Mouse (Mus musculus) hindbrain, embryonic 13.5 days (tissue): ENCODE data around the gene Gjb2. TPM values are rescaled to one million over a fixed set of nuclear protein-coding genes. Genes with fewer than 3 reads are reported as not detected.

ENCODE experiments used
- ATAC-seq: fragments of 200-750 bp; cut with Nextera tagmentation; 2 replicates; pipeline ENCODE4 v1.8.0; 2017; ENCODE audit warnings: moderate TSS enrichment; ENCODE audit not compliant: low FRiP score
- H3K27ac ChIP-seq: fragments of 300-500 bp; sonication (generic); 2 replicates; pipeline ENCODE4 v1.5.1; 2015; ENCODE audit warnings: inconsistent platforms, mild to moderate bottlenecking, moderate library complexity
- H3K27me3 ChIP-seq: fragments of 300-500 bp; sonication (generic); 2 replicates; pipeline ENCODE4 v1.6.1; 2015; ENCODE audit warnings: mild to moderate bottlenecking, inconsistent platforms
- H3K36me3 ChIP-seq: fragments of 300-500 bp; sonication (generic); 2 replicates; pipeline ENCODE4 v1.6.1; 2015; ENCODE audit warnings: mild to moderate bottlenecking, inconsistent platforms
- H3K4me1 ChIP-seq: fragments of 300-500 bp; sonication (generic); replicated peaks from 2 replicates; pipeline ENCODE4 v1.6.1; 2015; ENCODE audit warnings: inconsistent platforms
- H3K4me2 ChIP-seq: fragments of 300-500 bp; sonication (generic); 2 replicates; pipeline ENCODE4 v1.6.1; 2015; ENCODE audit warnings: inconsistent platforms, mild to moderate bottlenecking, moderate library complexity
- H3K4me3 ChIP-seq: fragments of 300-500 bp; sonication (generic); 2 replicates; pipeline ENCODE4 v1.5.1; 2015; ENCODE audit warnings: mild to moderate bottlenecking, inconsistent platforms
- H3K9ac ChIP-seq: fragments of 300-500 bp; sonication (generic); 2 replicates; pipeline ENCODE4 v1.6.1; 2015; ENCODE audit warnings: mild to moderate bottlenecking, inconsistent platforms
- H3K9me3 ChIP-seq: fragments of 300-500 bp; sonication (generic); 2 replicates; pipeline ENCODE4 v1.6.1; 2016; ENCODE audit warnings: inconsistent platforms
- WGBS: fragments of 180-500 bp; shearing (Covaris S2); methylation state at CpG from one replicate; pipeline ENCODE4 v1.1.7; 2015; 5-methylcytosine and 5-hydroxymethylcytosine counted together
- polyA plus RNA-seq: library from polyadenylated mRNA; unstranded; fragments of >200 nt; fragmentation: Nextera tagmentation; extraction: Ambion mirVana; gene quantifications from 2 replicates; pipeline ENCODE4 v1.2.1, GENCODE M21; 2015

The Gjb2 gene
- polyA plus RNA-seq = 15.3 and 17.0 TPM in 2 replicates

DNA sequence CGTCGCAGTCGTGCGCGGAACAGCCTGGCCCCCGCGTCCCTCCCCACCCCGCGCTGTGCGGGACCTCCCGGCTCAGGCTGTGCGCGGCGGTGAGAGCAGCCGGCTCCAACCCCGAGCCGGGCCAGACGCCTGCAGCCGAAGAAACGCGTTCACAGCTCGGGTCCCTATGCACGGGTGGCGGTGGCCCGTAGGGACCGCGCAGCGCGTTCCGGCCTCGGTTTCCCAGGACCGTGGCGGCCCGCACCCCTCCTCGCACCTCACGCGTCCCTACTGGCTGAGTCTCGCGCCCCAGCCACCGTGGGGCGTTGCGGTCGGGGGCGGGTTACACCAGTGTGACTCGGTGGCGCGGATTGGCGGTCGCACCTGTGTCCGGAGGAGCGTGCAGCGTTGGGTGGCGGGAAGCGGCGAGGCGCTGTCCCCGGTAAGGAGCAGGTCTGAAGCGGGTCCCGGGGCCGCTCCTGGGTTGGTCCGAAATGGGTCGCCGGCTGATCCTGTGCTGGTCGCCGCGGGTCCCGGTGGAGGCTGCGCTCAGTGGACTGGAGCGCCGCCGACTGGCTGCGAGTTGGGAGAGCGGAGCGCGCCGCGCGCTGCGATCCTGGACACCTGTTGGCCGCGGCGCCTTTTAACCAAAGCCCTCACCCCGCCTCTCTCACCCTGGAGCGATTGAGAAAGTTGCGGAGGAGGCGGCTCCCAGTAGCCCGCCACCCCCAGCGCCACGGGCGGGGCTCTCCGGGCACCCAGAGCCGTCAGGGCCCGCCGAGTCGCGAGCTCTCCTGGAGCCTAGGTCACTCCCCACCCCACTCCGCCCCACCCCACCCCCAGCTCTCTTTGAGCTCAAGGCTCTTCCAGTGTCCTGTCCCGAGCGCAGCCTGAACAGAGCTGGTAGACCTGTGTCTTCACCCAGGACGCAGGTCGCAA is at the start of gene Gjb2:
Gene Gjb2, minus strand, starts transcription at position 597 of the 918 bp plus-strand sequence.
- peak within 1 kb of the TSS; percentile 59 for H3K4me3 ChIP-seq
- H3K27me3 ChIP-seq = peaks cover 79% of the 10 kb centered on the region
- ATAC-seq = peak; percentile 71
- peak within 1 kb of the TSS; percentile 68 for H3K9ac ChIP-seq
- no peaks in the 10 kb centered on the region for H3K36me3 ChIP-seq
- H3K27ac ChIP-seq = no peak within 1 kb of the TSS
- no peaks in the 10 kb centered on the region for H3K9me3 ChIP-seq
- H3K4me1 ChIP-seq = peaks cover 21% of the 10 kb centered on the region
- WGBS = under 1% methylated on average over 100 of the region's 101 CpGs
- peak within 1 kb of the TSS; percentile 96 for H3K4me2 ChIP-seq

DNA sequence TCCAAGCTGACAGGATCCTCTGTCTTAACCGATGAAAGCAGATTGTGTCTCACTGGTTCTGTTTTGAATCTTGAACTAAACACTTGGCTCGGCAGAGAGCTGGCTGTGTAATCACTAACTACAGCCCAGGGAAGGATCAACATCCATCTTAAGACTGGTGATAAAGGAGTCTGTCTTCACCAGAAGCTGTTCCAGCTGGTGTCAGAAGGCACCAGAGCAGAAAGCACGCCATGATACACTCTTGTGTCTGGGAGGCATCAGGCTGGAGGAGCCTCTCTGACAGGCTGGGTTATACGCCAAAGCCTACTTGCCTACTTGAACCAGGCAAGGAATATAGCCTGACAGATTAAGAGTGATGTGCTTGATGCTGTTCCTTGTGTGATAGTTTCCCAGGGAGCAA is 41.2 kb upstream of the Gjb2 start:
- H3K9ac ChIP-seq = no peak overlapping the region
- no peak for ATAC-seq
- 46% methylated on average over 4 of the region's 4 CpGs for WGBS
- H3K4me3 ChIP-seq = no peak overlapping the region
- no peak overlapping the region for H3K4me2 ChIP-seq
- H3K27ac ChIP-seq = no peak overlapping the region
- no peaks in the 10 kb centered on the region for H3K36me3 ChIP-seq
- no peaks in the 10 kb centered on the region for H3K27me3 ChIP-seq
- peaks cover 3% of the 10 kb centered on the region; the same call in 1 of the 2 replicates for H3K4me1 ChIP-seq
- H3K9me3 ChIP-seq = no peaks in the 10 kb centered on the region

DNA sequence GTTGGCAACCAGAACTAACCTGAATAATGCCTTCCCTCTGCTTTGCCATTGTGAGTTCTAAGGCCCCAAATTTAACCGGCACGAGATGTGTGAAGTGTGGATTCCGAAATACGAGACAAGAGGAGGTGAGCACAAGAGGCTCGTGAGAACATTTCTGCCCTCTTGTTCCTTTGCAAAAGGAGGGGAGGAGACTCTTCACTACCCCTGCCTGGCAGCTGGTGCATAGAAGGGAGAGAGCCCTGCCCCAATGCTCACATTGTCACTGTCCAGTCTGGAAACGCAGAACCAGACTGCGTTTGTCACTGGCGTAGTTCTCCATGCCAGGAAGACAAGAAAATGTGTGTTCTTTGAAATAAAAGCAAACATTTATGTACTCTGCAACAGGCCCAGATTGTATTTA is 30.8 kb upstream of the Gjb2 start:
- 13% methylated on average over 8 of the region's 8 CpGs for WGBS
- Histone ChIP-seq H3K4me3 (no peak overlapping the region), H3K27ac (no peak overlapping the region), H3K36me3 (no peaks in the 10 kb centered on the region), H3K9ac (no peak overlapping the region), H3K9me3 (no peaks in the 10 kb centered on the region), H3K4me1 (peaks cover 18% of the 10 kb centered on the region), H3K4me2 (no peak overlapping the region), H3K27me3 (peaks cover 74% of the 10 kb centered on the region)
- ATAC-seq = no peak

DNA sequence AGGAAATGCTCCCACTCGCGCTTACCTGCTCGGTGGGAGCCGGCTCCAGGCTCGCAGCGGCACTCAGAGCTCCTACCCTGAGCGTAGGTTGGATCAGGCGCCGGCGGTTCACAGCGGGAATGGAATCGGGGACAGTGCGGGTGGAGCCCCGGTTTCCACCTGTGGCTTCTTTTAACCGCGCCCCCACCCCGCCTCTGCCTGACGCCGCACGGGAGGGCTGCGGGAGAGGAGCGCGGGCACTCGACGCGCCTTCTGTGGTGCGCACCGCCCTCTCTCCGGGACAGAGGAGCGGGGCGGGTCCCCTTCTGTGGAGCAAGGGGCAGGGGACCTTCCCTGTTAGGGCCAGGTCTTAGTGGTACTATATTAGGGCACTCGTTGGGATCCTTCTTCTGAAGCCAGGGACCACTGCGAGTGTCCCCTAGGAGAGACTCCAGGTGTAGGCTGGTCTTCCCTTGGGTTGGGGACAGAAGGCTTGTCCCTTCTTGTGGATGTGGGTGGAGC is 28.7 kb upstream of the Gjb2 start, which contains the start of gene Gjb6:
Gene Gjb6, minus strand, starts transcription at position 451 of the 501 bp plus-strand sequence.
- Histone ChIP-seq H3K27me3 (peaks cover 77% of the 10 kb centered on the region), H3K4me1 (peaks cover 18% of the 10 kb centered on the region), H3K9me3 (no peaks in the 10 kb centered on the region), H3K4me3 (peak within 1 kb of the TSS; percentile 43), H3K27ac (no peak within 1 kb of the TSS), H3K4me2 (peak within 1 kb of the TSS; percentile 80), H3K9ac (peak within 1 kb of the TSS; percentile 58), H3K36me3 (no peaks in the 10 kb centered on the region)
- peak; percentile 46; the same call in 1 of the 2 replicates for ATAC-seq
- WGBS = 3% methylated on average over 32 of the region's 33 CpGs

DNA sequence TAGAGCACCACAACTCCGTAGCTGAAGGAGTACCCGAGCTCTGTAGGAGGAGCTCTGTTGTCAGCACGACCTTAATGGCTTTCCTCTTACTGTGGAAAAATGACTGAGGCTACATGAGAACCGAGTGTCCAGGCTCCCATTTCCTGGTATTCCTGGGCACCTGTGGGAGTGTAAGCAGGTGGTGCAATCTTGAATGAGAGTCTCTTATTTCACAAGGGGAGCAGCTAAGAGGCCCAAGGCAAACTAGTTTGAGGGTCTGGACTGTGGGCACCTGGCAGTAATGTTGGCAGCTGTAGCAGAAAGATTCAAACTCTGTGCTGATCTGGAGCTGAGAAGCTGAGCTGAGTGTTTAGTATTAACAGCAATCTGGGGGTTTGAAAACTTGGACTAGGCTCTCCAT is 22.9 kb upstream of the Gjb2 start:
- Histone ChIP-seq H3K27ac (no peak overlapping the region), H3K4me1 (no peaks in the 10 kb centered on the region), H3K36me3 (no peaks in the 10 kb centered on the region), H3K9ac (no peak overlapping the region), H3K4me2 (no peak overlapping the region), H3K27me3 (peaks cover 25% of the 10 kb centered on the region), H3K9me3 (no peaks in the 10 kb centered on the region), H3K4me3 (no peak overlapping the region)
- ATAC-seq = no peak
- WGBS = 80% methylated on average over 4 of the region's 4 CpGs

DNA sequence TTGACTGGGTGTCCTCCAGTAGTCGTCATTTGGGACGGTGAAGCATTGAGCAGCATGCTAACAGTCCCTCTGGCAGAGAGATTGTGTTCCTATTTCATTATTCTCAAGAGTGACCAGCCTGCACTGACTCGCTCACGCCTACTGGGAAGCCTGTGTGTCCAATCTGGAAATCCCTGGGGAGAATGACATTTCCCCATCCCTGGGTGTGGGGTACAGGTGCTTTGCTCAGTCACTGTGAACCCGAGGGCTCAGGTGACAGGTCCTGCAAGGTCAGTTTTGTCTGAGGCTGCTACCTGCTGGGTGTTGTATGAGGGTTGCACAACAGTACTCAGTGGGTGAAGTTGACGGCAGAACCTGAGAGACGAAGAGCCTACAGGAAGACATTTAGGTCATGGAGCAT is 17.8 kb upstream of the Gjb2 start:
- no peak for ATAC-seq
- no peaks in the 10 kb centered on the region for H3K4me1 ChIP-seq
- H3K27me3 ChIP-seq = no peaks in the 10 kb centered on the region; the same call in 1 of the 2 replicates
- H3K9me3 ChIP-seq = no peaks in the 10 kb centered on the region
- H3K4me3 ChIP-seq = no peak overlapping the region
- no peak overlapping the region for H3K27ac ChIP-seq
- H3K36me3 ChIP-seq = no peaks in the 10 kb centered on the region
- 88% methylated on average over 7 of the region's 7 CpGs for WGBS
- H3K9ac ChIP-seq = no peak overlapping the region
- no peak overlapping the region for H3K4me2 ChIP-seq

DNA sequence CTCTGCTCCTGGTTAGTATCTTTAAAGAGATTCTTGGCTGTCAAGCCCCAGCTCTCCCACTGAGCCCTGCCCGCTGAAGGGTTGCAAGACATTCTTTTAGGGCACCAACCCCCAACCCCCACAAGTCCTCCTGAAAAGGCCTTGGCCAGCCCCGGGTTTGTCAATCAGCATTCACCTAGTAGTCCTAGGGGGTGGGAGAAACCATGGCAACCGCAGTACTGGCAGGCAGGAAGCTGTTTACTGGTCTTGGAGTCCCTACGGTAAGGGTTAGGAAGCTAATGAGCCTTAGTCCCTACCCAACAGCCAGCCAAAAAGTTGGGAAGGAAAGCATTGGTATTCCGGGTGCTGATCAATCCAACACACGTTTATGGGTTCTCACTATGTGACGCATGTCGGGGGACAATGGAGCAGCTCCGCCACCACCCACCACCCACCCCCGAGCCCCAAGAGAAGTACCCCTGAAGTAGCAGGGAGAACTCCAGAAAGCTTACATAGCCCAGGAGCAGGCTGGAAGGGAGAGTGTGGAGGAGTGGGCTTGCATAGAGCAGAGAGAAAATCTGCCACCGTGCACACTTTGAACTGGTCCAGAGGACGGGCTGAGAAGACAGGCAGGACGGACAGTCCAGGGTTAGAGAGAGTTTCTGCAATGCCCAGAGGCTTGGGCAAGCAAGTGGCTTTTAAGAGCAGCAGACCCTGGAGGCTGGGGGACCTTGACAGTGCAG is 11.5 kb upstream of the Gjb2 start, which contains the start of gene Gm4491:
Gene Gm4491, minus strand, starts transcription at position 61 of the 722 bp plus-strand sequence.
- ATAC-seq = peak; percentile 91
- peak within 1 kb of the TSS; percentile 28 for H3K4me2 ChIP-seq
- WGBS = 8% methylated on average over 13 of the region's 13 CpGs
- no peaks in the 10 kb centered on the region for H3K36me3 ChIP-seq
- peaks cover 5% of the 10 kb centered on the region; the same call in 1 of the 2 replicates for H3K27me3 ChIP-seq
- no peak within 1 kb of the TSS for H3K4me3 ChIP-seq
- H3K27ac ChIP-seq = no peak within 1 kb of the TSS; the same call in 1 of the 2 replicates
- H3K9me3 ChIP-seq = no peaks in the 10 kb centered on the region
- H3K9ac ChIP-seq = no peak within 1 kb of the TSS
- H3K4me1 ChIP-seq = peaks cover 10% of the 10 kb centered on the region

DNA sequence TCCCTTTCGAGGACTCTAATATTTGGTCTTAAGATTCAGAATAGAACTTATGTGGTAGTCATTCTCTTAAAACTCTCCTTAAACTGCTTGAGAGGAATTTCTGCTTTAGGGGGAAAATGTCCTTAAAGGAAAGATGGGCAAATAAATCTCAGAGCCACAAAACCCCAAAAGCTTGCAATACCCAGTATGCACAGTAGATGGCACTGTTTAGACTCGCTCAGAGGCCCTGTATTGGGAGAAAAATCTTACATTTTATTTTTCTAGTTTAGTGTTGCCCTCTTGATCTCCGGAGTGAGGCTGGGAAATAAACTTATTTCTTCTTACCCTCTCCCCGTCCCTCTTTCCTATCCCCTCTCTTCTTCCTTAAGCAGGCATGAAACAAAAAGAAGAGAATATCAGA is 4.7 kb upstream of the Gjb2 start:
- no peaks in the 10 kb centered on the region for H3K36me3 ChIP-seq
- no peak overlapping the region for H3K9ac ChIP-seq
- no peak overlapping the region for H3K4me3 ChIP-seq
- no peak overlapping the region for H3K4me2 ChIP-seq
- no peak for ATAC-seq
- H3K27me3 ChIP-seq = peaks cover 48% of the 10 kb centered on the region
- H3K4me1 ChIP-seq = peaks cover 13% of the 10 kb centered on the region
- no peaks in the 10 kb centered on the region for H3K9me3 ChIP-seq
- H3K27ac ChIP-seq = no peak overlapping the region
- WGBS = 13% methylated on average over 4 of the region's 4 CpGs

DNA sequence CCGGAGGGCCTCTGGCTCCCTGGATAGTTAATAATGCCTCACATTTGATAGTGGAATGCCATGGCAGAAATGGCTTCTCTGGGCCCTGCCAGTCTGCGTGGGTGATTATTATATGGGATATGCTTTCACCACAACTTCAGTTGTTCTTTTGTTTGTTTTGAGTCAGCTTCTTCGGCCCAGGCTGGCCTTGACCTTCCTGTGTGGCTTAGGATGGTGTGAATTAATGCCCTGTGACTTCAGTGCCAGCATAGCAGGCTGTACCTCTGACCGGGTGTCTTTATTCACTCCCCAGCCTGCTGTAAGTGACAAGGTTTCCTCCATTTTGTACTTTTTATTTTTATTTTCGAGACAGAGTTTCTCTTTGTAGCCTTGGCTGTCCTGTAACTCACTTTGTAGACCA is 3.4 kb upstream of the Gjb2 start:
- Histone ChIP-seq H3K4me2 (no peak overlapping the region), H3K9ac (no peak overlapping the region), H3K4me1 (peaks cover 21% of the 10 kb centered on the region), H3K4me3 (no peak overlapping the region), H3K27ac (no peak overlapping the region), H3K36me3 (no peaks in the 10 kb centered on the region), H3K27me3 (peaks cover 61% of the 10 kb centered on the region), H3K9me3 (no peaks in the 10 kb centered on the region)
- 78% methylated on average over 5 of the region's 5 CpGs for WGBS
- ATAC-seq = no peak

DNA sequence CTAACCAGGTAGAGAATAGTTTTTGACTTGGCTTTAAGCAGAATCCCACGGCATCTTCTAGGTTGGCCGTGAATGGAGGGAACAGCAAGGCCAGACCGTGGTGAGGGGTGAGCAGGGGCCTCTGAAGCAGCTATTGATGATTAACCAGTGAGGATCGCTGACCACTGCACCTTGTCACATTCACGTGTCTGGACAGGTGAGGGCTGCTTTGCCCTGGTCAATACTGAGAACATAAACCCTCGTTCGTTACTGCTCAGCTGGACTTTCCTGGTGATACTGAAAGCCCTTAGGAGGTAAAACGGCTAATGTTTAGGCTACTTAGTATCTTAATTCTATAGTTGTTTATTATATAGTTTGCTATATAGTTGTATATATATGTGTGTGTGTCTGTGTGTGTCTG is 2.6 kb upstream of the Gjb2 start:
- 80% methylated on average over 8 of the region's 8 CpGs for WGBS
- H3K4me1 ChIP-seq = peaks cover 21% of the 10 kb centered on the region

DNA sequence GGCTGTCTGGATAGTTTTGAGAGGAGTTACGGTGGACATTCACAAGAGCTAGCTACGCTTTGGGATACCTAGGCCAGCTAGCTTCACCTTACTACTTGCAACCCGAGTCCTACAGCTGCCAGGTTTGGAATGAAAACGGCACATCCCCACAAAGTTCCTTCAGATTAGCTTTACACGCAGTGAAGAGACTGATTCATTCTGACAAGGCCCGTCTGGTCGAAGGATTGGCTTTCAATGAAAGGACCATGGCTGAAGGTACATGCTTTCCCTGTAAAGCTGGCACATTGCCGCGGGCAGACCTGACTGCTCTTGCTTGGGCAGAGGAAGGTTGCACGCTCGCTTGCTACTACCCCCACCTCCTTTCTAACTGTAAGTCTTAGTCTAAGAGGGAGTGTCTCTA is 1.2 kb upstream of the Gjb2 start:
- H3K27ac ChIP-seq = no peak overlapping the region
- no peaks in the 10 kb centered on the region for H3K36me3 ChIP-seq
- H3K27me3 ChIP-seq = peaks cover 75% of the 10 kb centered on the region
- H3K9me3 ChIP-seq = no peaks in the 10 kb centered on the region
- WGBS = 48% methylated on average over 11 of the region's 11 CpGs
- H3K4me1 ChIP-seq = peaks cover 21% of the 10 kb centered on the region
- H3K9ac ChIP-seq = no peak overlapping the region
- no peak for ATAC-seq
- H3K4me2 ChIP-seq = no peak overlapping the region
- H3K4me3 ChIP-seq = no peak overlapping the region

More for the DNA sequence above, 2.6 kb upstream of the Gjb2 start:
- ATAC-seq = no peak
- Histone ChIP-seq H3K27me3 (peaks cover 69% of the 10 kb centered on the region), H3K27ac (no peak overlapping the region), H3K36me3 (no peaks in the 10 kb centered on the region), H3K4me2 (no peak overlapping the region), H3K9me3 (no peaks in the 10 kb centered on the region), H3K4me3 (no peak overlapping the region), H3K9ac (no peak overlapping the region)

DNA sequence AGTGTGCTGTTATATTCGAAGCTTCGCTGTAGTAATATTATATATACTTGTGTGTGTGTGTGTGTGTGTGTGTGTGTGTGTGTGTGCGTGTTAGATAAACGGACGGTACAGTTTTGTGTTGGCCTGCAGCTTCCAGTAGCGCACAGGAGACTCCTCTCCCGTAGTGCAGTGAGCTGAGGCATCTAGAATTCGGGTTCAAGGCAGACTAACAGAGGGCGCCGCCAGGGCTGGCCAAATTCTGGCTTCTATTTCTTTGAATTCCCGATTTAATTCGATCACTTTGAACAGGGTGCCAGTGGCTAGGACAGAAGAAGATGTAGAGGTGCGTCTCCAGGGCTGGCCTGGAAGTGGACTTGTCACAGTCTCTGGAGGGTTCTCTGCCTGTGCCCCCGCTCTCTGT is 609 bp upstream of the Gjb2 start:
- WGBS = 7% methylated on average over 14 of the region's 14 CpGs
- H3K36me3 ChIP-seq = no peaks in the 10 kb centered on the region
- peaks cover 21% of the 10 kb centered on the region for H3K4me1 ChIP-seq
- no peak overlapping the region for H3K9ac ChIP-seq
- H3K27me3 ChIP-seq = peaks cover 79% of the 10 kb centered on the region
- no peak for ATAC-seq
- peak overlapping the region; percentile 96 for H3K4me2 ChIP-seq
- no peak overlapping the region for H3K27ac ChIP-seq
- H3K9me3 ChIP-seq = no peaks in the 10 kb centered on the region
- peak overlapping the region; percentile 59 for H3K4me3 ChIP-seq
